Mouse (Mus musculus) cerebellum, adult 2 months (tissue): Measurements from ENCODE around the gene Actn2.

Source experiments
- CTCF ChIP-seq: fragments of 200-500 bp; IDR thresholded peaks from 2 replicates; pipeline ENCODE4 v1.5.1; 2011; ENCODE audit warnings: low read depth, mild to moderate bottlenecking, control low read depth, low read length, moderate library complexity, borderline replicate concordance; ENCODE audit not compliant: insufficient read depth
- POLR2A ChIP-seq: fragments of 200-500 bp; IDR thresholded peaks from 2 replicates; pipeline ENCODE4 v1.6.1; 2011; ENCODE audit warnings: low read length, control low read depth, borderline replicate concordance; ENCODE audit not compliant: insufficient read depth

- TF ChIP-seq CTCF (no peak), POLR2A (no peak)
These were observed 28.6 kb upstream of the Actn2 start for GRCm38 (mm10) chr13:12369041-12369621.
